Mouse (Mus musculus) MEL-GATA-1-ER (cell line): ENCODE results near the gene Rims3.

Experiments
- DNase-seq: peaks from one replicate; pipeline ENCODE4 v3.0.0-alpha.2; 2012; ENCODE audit warnings: low read depth; ENCODE audit errors: extremely low read depth

Rims3 gene

DNA sequence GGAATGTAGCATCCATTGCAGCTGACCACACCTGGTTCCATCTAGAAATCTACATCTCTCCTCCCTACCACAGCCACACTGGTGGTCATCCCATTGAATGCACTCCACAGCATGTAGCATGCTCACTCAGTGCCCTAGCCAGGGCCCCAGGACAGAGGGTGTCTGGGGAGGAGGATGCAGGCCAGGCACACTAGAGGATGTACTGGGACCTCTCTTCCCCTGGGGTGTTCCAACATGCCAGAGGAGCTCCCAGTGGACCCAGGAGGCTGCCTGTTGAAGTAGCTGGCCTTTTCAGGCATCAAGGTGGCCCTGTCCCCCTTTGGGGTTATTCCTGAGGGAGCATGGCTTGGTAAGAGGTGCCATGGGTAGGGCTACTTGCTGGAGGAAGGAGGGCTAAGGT, 37.3 kb downstream of the Rims3 start:
- DNase-seq, result no peak

- no peak for DNase-seq
Observed at GRCm38 (mm10) chr4:120892516-120892915, 37.9 kb downstream of the Rims3 start.

DNA sequence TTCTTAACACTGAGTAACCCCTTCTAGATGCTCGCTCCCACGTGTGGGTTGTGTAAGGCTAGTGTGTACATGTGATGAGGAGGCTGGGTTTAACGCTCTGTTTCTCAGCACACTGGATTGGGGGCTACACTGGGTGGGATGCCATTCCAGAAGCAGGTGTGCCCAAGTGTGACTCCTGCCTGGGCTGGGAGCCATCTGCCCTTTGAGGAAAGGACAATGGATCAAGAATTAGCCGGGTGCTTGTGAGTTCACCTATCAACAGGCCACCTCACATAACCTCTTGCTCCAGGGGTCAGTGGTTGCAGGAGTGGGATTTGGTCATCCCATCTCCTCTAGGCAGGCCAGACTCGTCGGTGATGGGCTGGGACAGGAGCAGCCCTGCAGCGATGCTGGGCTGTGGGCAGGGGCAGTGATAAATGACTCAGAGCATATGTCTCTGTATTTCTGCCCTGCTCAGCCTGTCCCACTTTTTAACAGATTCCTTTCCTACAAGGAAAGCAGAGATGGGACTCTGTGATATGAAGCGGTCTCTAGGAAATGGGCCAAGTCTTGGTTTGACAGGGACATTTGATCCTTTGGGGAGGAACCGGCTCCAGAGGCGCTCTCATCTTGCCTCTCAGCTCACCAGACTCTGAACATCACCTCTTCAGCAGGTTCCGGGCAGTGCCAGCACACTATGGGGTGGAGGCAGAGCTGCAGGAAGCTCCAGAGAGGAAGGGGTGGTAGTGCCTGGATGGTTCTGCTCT, 39.2 kb downstream of the Rims3 start:
- DNase-seq, result no peak

- DNase-seq, result no peak
Observed at GRCm38 (mm10) chr4:120894584-120894983, 40.0 kb downstream of the Rims3 start.

GRCm38 (mm10) chr4:120895226-120895625, 40.6 kb downstream of the Rims3 start:
- DNase-seq, result no peak

DNA sequence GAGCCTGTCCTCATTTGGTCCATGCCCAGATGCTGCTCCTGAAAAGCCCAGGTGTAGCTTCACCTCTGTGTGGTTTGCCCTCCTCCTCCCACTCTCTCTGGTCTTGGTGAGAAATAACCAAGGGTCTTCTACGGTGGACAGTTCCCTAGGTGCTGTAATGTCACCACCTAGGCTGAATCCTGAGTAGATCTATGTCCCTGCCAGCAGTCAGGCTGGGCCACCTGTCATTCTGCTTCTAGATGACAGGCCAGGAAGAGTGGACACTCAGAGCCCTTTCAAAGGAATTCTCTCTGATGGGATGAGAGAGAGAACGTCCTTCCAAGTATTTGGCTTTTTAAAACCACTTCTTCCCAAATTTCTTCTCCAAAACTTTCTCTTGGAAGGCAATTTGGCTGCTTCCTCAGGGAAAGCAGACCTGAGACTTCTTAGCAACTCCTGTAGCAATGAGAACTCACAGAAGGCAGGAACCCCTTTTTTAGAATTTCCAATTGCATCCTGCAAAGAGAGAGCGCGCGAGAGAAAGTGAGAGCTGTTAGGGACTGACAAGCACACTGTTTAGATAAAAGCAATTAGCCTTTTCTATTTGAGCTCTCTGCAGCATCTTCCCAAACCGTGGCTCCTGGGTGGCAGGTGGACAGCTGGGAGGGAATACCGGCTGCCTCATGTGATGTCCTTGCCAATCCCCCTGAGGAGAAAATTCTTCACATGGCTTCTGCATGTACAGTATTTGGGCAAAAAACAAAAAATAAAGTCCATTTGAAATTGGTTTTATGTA, 41.4 kb downstream of the Rims3 start:
- no peak for DNase-seq

GRCm38 (mm10) chr4:120904533-120904932, 49.9 kb downstream of the Rims3 start:
- peak; percentile 29 for DNase-seq

- no peak for DNase-seq
Observed at GRCm38 (mm10) chr4:120905644-120906043, 51.0 kb downstream of the Rims3 start.

- peak; percentile 69 for DNase-seq
Observed at GRCm38 (mm10) chr4:120909558-120910150, 55.0 kb downstream of the Rims3 start.

GRCm38 (mm10) chr4:120911086-120911485, 56.5 kb downstream of the Rims3 start:
- no peak for DNase-seq

GRCm38 (mm10) chr4:120912866-120913265, 58.2 kb downstream of the Rims3 start:
- no peak for DNase-seq

DNA sequence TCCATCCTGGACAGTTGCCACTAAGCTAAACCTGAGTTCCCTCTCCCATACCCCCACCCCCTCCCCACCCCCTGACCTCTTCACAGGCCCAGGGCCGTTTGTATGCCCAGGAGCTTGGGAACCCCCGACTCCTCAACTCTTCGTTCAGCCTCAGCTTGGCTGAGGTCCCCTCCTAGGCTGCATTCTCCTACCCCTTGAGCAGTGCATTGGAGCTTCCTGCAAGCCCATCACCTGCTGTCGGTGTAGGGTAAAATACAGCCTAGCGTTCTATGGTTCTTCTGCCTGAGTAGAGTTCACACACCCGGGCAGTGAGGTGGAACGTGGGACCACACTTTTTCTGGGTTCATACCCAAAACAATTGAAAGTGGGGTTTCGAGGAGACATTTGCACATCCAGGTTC, 58.8 kb downstream of the Rims3 start:
- DNase-seq, result no peak

DNA sequence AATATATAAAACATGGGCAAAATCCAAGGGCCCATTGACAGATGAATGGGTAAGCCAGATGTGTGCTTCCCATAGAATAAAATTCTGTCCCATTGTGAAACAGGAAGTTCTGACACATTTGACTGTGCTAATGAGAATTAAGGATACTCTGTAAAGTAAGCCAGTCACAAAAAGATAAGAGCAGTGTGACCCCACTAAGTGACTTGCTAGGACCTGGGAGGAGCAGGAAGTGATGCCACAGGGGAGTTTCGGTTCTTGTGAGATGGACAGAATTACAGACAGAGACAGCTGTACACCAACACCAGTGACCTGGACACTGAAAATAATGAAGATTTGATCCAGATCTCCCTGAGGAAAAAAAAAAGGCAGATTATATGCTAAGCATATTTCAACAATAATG, 59.2 kb downstream of the Rims3 start:
- DNase-seq, result peak; percentile 67

DNA sequence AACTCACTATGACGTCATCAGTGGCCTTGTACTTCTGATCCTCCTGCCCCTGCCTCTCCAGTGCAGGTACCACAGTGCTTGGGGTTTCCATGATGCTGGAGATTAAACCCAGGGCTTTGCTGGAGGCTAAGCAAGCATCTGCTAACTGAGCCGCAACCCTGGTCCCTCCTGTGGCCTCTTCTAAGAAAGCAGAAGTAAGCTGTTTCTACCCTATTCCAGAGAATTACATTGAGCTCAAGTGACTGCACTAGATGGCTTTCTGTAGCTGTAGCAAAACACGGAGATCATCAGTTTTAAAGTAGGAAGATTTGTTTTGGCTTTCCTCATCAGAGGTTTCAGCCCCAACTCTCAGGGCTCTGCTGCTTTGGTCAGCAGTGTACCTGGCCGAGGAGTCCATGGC, 59.9 kb downstream of the Rims3 start:
- DNase-seq, result peak; percentile 88

GRCm38 (mm10) chr4:120921461-120921860, 66.8 kb downstream of the Rims3 start:
- no peak for DNase-seq

DNA sequence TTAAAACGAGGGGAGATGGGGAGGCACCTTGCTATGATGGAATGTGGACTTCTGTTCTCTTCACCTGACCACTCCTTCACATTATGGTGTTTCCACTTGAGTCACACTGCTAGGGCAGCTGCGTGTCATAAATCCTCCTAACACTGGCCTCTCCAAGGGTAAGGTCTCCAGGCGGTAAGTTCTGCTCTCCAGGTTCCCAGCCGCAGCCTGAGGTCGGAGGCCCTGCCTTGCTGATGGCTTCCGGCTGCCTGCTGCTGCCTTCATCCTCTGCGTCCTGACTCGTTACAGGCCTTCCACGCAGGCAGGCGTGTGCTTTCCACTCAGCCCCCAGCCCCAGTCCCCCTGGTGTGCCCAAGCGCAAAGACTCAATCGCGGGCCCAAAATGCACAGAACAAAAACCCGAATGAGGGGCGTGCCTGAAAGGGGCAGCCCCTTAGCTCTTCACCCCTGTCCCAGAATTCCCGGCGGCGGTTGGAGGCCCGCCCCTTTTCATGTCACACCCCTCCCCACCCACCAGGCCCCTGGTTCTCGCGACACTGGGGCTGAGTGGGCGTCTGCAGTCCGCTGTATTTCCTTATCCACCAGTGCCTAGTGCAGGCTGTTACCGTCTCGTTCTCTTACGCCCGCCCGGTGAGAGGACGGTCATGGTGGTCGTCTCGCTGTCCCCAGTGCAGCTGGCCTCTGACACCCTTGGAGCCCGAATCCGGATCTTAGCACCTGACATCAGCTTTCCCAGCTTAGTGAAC, 70.1 kb downstream of the Rims3 start, which contains the start of gene Exo5:
Gene Exo5, minus strand, starts transcription at position 464 of the 746 bp plus-strand sequence.
- peak; percentile 86 for DNase-seq

DNA sequence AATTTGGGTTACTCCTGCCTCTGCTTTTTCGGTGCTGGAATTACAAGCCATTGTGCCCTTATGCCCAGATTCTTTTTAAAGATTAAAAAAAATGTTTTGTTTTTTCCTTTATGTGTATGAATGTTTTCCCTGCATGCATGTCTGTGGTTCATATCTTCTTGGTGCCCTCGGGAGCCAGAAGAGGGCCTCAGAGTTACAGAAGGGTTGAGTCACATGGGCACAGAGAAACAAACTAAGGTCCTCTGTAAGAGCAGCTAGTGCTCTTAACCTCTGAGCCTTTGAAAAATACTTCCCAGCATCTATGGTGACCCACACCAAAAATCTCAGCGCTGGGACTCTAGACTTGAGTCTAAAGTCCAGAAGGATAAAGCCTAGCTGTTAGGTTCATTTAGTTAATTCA, 70.8 kb downstream of the Rims3 start:
- peak; percentile 59 for DNase-seq

GRCm38 (mm10) chr4:120928686-120929085, 74.1 kb downstream of the Rims3 start:
- DNase-seq, result no peak

GRCm38 (mm10) chr4:120930736-120931135, 76.1 kb downstream of the Rims3 start:
- DNase-seq, result no peak

DNA sequence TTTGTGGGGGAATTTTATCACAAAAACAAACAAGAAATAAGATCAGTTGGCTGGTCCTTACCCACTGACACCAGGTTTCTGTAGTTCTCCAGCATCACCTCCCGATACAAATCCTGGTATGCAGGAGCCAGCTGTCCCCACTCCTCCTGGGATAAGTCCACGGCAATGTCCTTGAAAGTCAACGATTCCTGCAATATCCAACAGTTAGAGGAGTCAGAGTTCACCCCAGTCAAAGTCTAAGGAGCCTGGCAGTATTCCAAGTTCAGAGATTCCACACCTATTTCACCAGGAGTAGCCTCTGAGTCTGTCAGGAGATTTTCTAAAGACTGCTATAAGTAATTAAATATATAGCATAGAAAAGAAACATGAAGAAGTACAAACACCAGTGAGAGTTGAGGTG, 80.4 kb downstream of the Rims3 start:
- no peak for DNase-seq
